22 mouse cellular contexts compared by ENCODE assay signal in the genomic region with DNA sequence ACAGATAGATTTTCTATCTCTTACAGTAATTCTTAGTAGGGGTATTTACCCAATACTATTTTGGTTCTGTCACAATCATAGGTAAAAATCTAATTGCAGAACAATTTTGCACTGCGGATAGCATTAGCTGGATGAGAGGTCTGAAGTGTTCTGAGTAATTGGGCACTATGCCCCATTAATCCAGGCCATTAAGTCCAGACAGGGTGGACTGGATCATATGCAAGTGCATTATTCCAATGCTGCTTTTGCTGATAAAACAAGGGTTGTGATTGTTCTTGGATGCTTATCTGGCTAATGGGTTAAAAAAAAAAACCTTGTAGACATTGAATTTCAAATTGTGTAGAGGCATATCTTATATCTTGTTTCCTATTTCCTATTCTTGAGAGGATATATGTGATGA.
A peak's percentile ranks its signal among the peaks of the same experiment; 100 is the strongest.
DNase-seq lines count a peak whose midpoint lies in the region; TF ChIP-seq lines count a peak whose summit lies in the region.
"Had no signal": no experiment of that assay in that cellular context is flagged by ENCODE, and none has a peak within 500 bp of the region (broad histone marks: within the 10 kb centered on the region; RNA-seq: fewer than 3 reads in every experiment).

No protein-coding gene starts in this region.

- no peaks in the 10 kb centered on the region for H3K4me1 ChIP-seq in thymus, adult 2 months (replicated peaks; ENCODE audit: control insufficient read depth, insufficient read depth, low read length)
- H3K4me1 ChIP-seq: embryonic facial prominence, embryonic 10.5 days; embryonic facial prominence, embryonic 12.5 days; forebrain, embryonic 13.5 days; forebrain, embryonic 15.5 days had no signal

- no peak overlapping the region for H3K4me3 ChIP-seq in thymus, adult 2 months (ENCODE audit: control insufficient read depth, insufficient read depth, low read length)
- H3K4me3 ChIP-seq: embryonic facial prominence, embryonic 10.5 days; embryonic facial prominence, embryonic 12.5 days; forebrain, embryonic 13.5 days; forebrain, embryonic 15.5 days had no signal

- DNase-seq in cerebellum, postnatal 10 days = peak; percentile 52 to 68
- no peak for DNase-seq in cerebellum, adult 9-10 months
- peak; percentile 29 for DNase-seq in left cerebral cortex, postnatal 4 days
- no peak for DNase-seq in left cerebral cortex, adult 18-20 months (ENCODE audit: low spot score in 2 of 2)
- peak; percentile 56 for DNase-seq in MN1 (ENCODE audit: low spot score)
- no peak for DNase-seq in thymus, adult 2 months
- DNase-seq: adrenal gland, adult 8-10 months; adrenal gland, postnatal 14 days; adrenal gland, postnatal 36 days; B cell, adult 2 months; cerebellum, adult 11-12 months; cerebellum, adult 2 months; cerebellum, adult 9-11 months; cerebellum, postnatal 25 days; forebrain, postnatal 0 days had no signal

- H3K27me3 ChIP-seq in thymus, adult 2 months (ENCODE audit: control insufficient read depth, insufficient read depth, low read length) = no peaks in the 10 kb centered on the region
- H3K27me3 ChIP-seq: CH12.LX; embryonic facial prominence, embryonic 12.5 days; forebrain, embryonic 13.5 days; forebrain, embryonic 15.5 days; Patski had no signal

- TF ChIP-seq CTCF in thymus, adult 2 months (IDR thresholded peaks at IDR 0.05; ENCODE audit: borderline replicate concordance, control insufficient read depth, extremely low read depth, insufficient read depth, low read length, poor library complexity) = no peak

- no peak for TF ChIP-seq POLR2A in thymus, adult 2 months (IDR thresholded peaks at IDR 0.05; ENCODE audit: control insufficient read depth, extremely low read depth, insufficient read depth, low read length, poor library complexity)

- WGBS in thymus, adult 2 months = 91% methylated on average over 1 of the region's 1 CpGs

- intact Hi-C loops in left cerebral cortex, postnatal 4 days (cut with DNase I) = no loop called here

- H3K36me3 ChIP-seq in thymus, adult 2 months (ENCODE audit: control insufficient read depth, insufficient read depth, low read length) = no peaks in the 10 kb centered on the region
- H3K36me3 ChIP-seq: embryonic facial prominence, embryonic 10.5 days; embryonic facial prominence, embryonic 12.5 days; forebrain, embryonic 15.5 days; G1E had no signal

- no peak overlapping the region for H3K27ac ChIP-seq in thymus, adult 2 months (ENCODE audit: control insufficient read depth, insufficient read depth, low read length)
- H3K27ac ChIP-seq: embryonic facial prominence, embryonic 10.5 days; embryonic facial prominence, embryonic 12.5 days; forebrain, embryonic 13.5 days; forebrain, embryonic 15.5 days had no signal

Comparison
In these comparisons a context has a peak if more than half of its experiments do, and no peak if none do; other contexts are left out.
1. DNase-seq: peak in cerebellum, postnatal 10 days (2 of 2), left cerebral cortex, postnatal 4 days (single experiment) and MN1 (single experiment); none in cerebellum, adult 9-10 months (single experiment), left cerebral cortex, adult 18-20 months (0 of 2) and thymus, adult 2 months (single experiment).